Mouse (Mus musculus): ENCODE measurements at regions not wholly inside any gene's neighbourhood (a gene's known extent, or its start where the extent isn't known, plus 50 kb on each side); places are given as distances from the start of the nearest gene placed in this dataset.

- no peaks in the 10 kb centered on the region for H3K36me3 ChIP-seq (ENCODE audit: control insufficient read depth, insufficient read depth, low read length)
- no peak overlapping the region for H3K27ac ChIP-seq (replicated peaks; ENCODE audit: insufficient read depth, low read depth, low read length)
- no peak overlapping the region for H3K4me3 ChIP-seq (ENCODE audit: insufficient read depth, low read depth, low read length)
- no peak for TF ChIP-seq POLR2A (IDR thresholded peaks at IDR 0.05; ENCODE audit: extremely low read depth, insufficient read depth, low read length)
- TF ChIP-seq CTCF (IDR thresholded peaks at IDR 0.05; ENCODE audit: low read depth, low read length) = no peak
- H3K79me2 ChIP-seq (ENCODE audit: control insufficient read depth, insufficient read depth, low read length) = no peaks in the 10 kb centered on the region
- H3K4me1 ChIP-seq (ENCODE audit: control insufficient read depth, insufficient read depth, low read length) = no peaks in the 10 kb centered on the region
- H3K27me3 ChIP-seq (ENCODE audit: control insufficient read depth, insufficient read depth, low read length) = no peaks in the 10 kb centered on the region
- DNase-seq (ENCODE audit: extremely low read depth, low read depth, low spot score) = no peak
- no peak overlapping the region for H3K9ac ChIP-seq (ENCODE audit: low read depth, low read length)
- 76% methylated on average over 2 of the region's 2 CpGs for WGBS
Measured at GRCm38 (mm10) chr13:102578811-102579210, 114.5 kb upstream of the Cd180 start.

GRCm38 (mm10) chr13:102579638-102580037 lies 113.7 kb upstream of the Cd180 start:
- no peak for TF ChIP-seq CTCF (IDR thresholded peaks at IDR 0.05; ENCODE audit: low read depth, low read length)
- TF ChIP-seq POLR2A (IDR thresholded peaks at IDR 0.05; ENCODE audit: extremely low read depth, insufficient read depth, low read length) = no peak
- H3K27ac ChIP-seq (replicated peaks; ENCODE audit: insufficient read depth, low read depth, low read length) = no peak overlapping the region
- no peaks in the 10 kb centered on the region for H3K36me3 ChIP-seq (ENCODE audit: control insufficient read depth, insufficient read depth, low read length)
- H3K79me2 ChIP-seq (ENCODE audit: control insufficient read depth, insufficient read depth, low read length) = no peaks in the 10 kb centered on the region
- H3K4me3 ChIP-seq (ENCODE audit: insufficient read depth, low read depth, low read length) = no peak overlapping the region
- H3K4me1 ChIP-seq (ENCODE audit: control insufficient read depth, insufficient read depth, low read length) = no peaks in the 10 kb centered on the region
- 89% methylated on average over 3 of the region's 3 CpGs for WGBS
- H3K9ac ChIP-seq (ENCODE audit: low read depth, low read length) = no peak overlapping the region
- H3K27me3 ChIP-seq (ENCODE audit: control insufficient read depth, insufficient read depth, low read length) = no peaks in the 10 kb centered on the region
- DNase-seq (ENCODE audit: extremely low read depth, low read depth, low spot score) = no peak

GRCm38 (mm10) chr13:102583984-102584645 lies 109.2 kb upstream of the Cd180 start:
- WGBS = 78% methylated on average over 12 of the region's 12 CpGs
- no peaks in the 10 kb centered on the region for H3K27me3 ChIP-seq (ENCODE audit: control insufficient read depth, insufficient read depth, low read length)
- DNase-seq (ENCODE audit: extremely low read depth, low read depth, low spot score) = no peak
- no peak overlapping the region for H3K9ac ChIP-seq (ENCODE audit: low read depth, low read length)
- H3K27ac ChIP-seq (replicated peaks; ENCODE audit: insufficient read depth, low read depth, low read length) = no peak overlapping the region
- no peak overlapping the region for H3K4me3 ChIP-seq (ENCODE audit: insufficient read depth, low read depth, low read length)
- H3K4me1 ChIP-seq (ENCODE audit: control insufficient read depth, insufficient read depth, low read length) = no peaks in the 10 kb centered on the region
- no peak for TF ChIP-seq POLR2A (IDR thresholded peaks at IDR 0.05; ENCODE audit: extremely low read depth, insufficient read depth, low read length)
- no peak for TF ChIP-seq CTCF (IDR thresholded peaks at IDR 0.05; ENCODE audit: low read depth, low read length)
- H3K79me2 ChIP-seq (ENCODE audit: control insufficient read depth, insufficient read depth, low read length) = no peaks in the 10 kb centered on the region
- no peaks in the 10 kb centered on the region for H3K36me3 ChIP-seq (ENCODE audit: control insufficient read depth, insufficient read depth, low read length)

- H3K36me3 ChIP-seq (ENCODE audit: control insufficient read depth, insufficient read depth, low read length) = no peaks in the 10 kb centered on the region
- 50% methylated on average over 5 of the region's 6 CpGs for WGBS
- H3K27me3 ChIP-seq (ENCODE audit: control insufficient read depth, insufficient read depth, low read length) = no peaks in the 10 kb centered on the region
- H3K4me3 ChIP-seq (ENCODE audit: insufficient read depth, low read depth, low read length) = no peak overlapping the region
- TF ChIP-seq CTCF (IDR thresholded peaks at IDR 0.05; ENCODE audit: low read depth, low read length) (no peak), POLR2A (IDR thresholded peaks at IDR 0.05; ENCODE audit: extremely low read depth, insufficient read depth, low read length) (no peak)
- no peaks in the 10 kb centered on the region for H3K4me1 ChIP-seq (ENCODE audit: control insufficient read depth, insufficient read depth, low read length)
- H3K9ac ChIP-seq (ENCODE audit: low read depth, low read length) = no peak overlapping the region
- DNase-seq (ENCODE audit: extremely low read depth, low read depth, low spot score) = no peak
- no peak overlapping the region for H3K27ac ChIP-seq (replicated peaks; ENCODE audit: insufficient read depth, low read depth, low read length)
- no peaks in the 10 kb centered on the region for H3K79me2 ChIP-seq (ENCODE audit: control insufficient read depth, insufficient read depth, low read length)
Measured at GRCm38 (mm10) chr13:102586215-102586614, 107.1 kb upstream of the Cd180 start.

GRCm38 (mm10) chr13:102589680-102590435 lies 103.5 kb upstream of the Cd180 start:
- H3K9ac ChIP-seq (ENCODE audit: low read depth, low read length) = no peak overlapping the region
- no peak for DNase-seq (ENCODE audit: extremely low read depth, low read depth, low spot score)
- 89% methylated on average over 18 of the region's 18 CpGs for WGBS
- H3K36me3 ChIP-seq (ENCODE audit: control insufficient read depth, insufficient read depth, low read length) = no peaks in the 10 kb centered on the region
- no peaks in the 10 kb centered on the region for H3K79me2 ChIP-seq (ENCODE audit: control insufficient read depth, insufficient read depth, low read length)
- H3K27ac ChIP-seq (replicated peaks; ENCODE audit: insufficient read depth, low read depth, low read length) = no peak overlapping the region
- no peaks in the 10 kb centered on the region for H3K27me3 ChIP-seq (ENCODE audit: control insufficient read depth, insufficient read depth, low read length)
- H3K4me1 ChIP-seq (ENCODE audit: control insufficient read depth, insufficient read depth, low read length) = peaks cover 9% of the 10 kb centered on the region; the same call in 1 of the 2 replicates
- no peak overlapping the region for H3K4me3 ChIP-seq (ENCODE audit: insufficient read depth, low read depth, low read length)
- TF ChIP-seq CTCF (IDR thresholded peaks at IDR 0.05; ENCODE audit: low read depth, low read length) (no peak), POLR2A (IDR thresholded peaks at IDR 0.05; ENCODE audit: extremely low read depth, insufficient read depth, low read length) (no peak)

Data from liver, adult 2 months (tissue).